Mouse (Mus musculus) c-Kit-positive CD71-positive TER-119-positive erythroid progenitor cells, embryonic 14.5 days (primary cell): ENCODE results near the gene Stam2.

ENCODE experiments used
- DNase-seq: peaks from one replicate; pipeline ENCODE4 v3.0.0-alpha.2; 2013; ENCODE audit warnings: low spot score

Stam2 gene

DNA sequence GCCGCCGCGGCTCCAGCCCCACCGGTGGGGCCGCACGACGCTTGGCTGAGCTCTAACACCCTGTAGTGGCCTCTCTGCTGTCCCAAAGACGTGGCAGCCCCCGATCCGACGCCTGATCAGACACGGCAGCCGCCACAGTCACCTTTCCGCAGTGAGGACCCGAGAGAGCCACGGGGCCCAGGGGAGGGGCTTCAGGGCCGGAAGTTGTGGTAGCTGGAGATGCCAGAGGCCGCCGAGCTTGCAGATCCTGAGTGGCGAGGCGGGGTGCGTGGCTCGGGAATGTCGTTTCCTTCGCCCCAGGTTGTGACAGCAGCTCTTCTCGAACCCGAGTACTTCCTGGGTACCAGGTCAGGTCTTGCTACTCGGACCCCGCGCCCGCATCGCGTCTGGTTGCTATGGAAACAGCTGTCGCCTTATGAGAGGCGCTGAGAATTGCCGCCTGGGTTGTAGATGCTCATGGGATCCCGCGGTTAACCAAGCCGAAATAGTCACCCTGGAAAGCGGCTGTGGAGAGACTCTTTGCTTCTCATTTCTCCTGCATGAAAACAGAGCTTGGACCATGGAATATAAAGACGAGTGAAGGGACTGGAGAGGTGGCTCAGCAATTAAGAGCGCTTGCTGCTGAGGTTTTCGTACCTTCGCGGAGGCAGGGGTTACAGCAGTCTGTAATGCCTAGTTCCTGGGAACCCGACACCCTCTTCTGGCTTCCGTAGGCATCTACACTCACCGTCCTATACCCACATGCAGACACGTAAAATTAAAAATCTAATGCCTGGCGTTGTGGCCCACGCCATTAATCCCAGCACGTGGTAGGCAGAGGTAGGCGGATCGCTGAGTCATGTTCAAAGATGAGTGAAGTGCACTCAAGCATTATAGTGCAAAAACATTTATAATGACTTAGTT is at the start of gene Stam2:
Stam2 (minus strand) TSS at position 26 of the 903 bp plus-strand sequence.
- DNase-seq: peak; percentile 77

DNA sequence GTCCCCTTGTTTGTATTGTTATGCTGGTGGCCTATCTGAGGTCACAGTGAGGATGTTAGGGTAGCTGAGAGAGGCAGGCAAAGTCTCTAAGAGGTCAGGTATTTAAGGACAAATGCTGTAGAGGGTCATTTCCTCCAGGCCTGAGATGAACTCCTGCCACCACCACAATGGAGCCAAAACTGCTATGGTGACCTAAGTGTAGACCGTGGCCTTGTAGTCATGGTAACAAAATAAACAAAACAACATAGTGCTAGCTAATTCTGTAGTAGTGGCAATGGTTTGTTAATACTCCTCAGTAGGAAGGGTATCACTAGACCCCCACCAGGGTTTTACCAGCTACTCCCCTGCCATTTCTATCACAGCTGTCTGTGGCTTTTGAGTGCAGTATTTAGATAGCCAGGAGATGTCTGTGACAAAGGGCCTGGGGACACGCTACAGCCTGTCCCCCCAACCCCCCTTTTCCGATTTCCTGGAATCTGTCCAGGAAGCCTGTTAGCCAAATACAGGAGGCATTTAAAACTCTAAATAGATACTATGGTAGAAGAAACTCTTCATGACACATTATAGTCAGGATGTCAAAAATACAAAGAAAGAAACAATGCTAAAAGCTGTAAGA is 43.1 kb upstream of the Stam2 start:
- DNase-seq: no peak

DNA sequence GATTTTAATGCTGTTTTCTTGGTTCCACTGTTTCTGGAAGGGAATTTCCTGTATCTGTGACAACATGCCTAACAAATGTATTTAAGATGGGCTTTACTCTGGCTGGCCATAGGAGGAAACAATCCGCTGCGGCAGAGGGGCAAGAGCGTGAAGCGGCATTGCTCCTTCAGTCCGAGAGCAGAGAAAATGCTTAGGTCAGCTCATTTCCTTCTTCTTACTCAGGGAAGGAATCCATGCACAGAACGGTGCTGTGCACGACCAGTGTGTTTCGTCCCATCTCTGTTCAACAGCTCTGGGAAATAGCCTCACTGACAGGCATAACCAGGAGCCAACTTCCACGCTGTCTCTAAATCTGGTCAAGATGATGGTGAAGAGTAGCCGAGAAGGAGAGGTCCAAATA is 37.9 kb upstream of the Stam2 start:
- no peak for DNase-seq

DNA sequence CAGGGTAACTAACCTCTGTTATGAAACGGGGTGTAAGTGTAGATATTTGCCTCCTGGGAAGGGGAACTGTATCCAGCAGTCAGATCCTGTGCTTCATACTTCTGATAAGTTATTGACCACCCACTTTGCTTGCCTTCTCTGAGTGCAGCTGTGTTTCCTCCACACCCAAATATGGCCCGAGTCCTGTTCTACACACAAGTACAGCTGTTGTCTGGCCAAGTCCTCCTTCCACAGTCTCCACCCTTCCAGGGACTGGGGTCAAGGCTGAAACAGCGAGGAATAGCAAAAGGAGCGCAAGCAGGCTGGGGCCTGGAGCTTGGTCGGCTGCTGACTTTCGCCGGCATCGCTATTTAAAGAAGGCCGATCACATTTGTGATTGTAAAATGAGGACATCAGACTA is 37.3 kb upstream of the Stam2 start:
- no peak for DNase-seq

DNA sequence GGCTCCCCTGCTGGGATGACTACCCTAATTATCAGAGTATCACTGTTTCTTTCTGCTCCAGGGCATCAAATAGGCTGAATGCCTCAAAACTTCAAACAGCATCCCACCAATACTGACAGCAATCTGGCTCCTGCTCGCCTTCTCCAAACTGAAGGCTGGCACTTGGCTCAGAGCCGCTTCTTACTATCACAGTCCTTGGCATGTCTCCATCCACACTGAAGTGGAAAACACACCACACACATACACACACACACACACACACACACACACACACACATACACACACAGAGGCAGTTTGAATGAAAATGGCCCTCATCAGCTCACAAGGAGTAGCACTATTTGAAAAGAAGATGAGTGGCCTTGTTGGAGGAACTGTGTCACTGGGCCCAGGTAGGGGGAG is 35.8 kb upstream of the Stam2 start:
- DNase-seq: no peak

DNA sequence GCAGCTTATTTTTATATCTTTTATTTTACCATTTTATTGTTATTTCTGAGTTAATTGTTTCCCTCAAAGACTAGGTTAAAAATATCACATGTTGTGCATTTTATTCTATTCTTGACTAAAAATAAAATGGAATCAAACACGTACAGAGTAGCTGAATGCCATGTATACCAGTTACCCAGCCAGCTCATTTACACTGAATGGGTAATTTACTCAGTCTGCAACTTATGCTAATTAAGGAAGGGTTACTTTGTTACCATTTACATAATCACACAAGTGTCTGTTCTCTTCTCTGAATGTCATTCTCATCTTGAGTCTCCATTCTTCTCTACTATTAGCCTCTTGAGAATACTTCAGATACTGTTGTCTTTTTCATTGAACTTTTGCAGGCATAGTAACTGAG is 32.3 kb upstream of the Stam2 start:
- no peak for DNase-seq

DNA sequence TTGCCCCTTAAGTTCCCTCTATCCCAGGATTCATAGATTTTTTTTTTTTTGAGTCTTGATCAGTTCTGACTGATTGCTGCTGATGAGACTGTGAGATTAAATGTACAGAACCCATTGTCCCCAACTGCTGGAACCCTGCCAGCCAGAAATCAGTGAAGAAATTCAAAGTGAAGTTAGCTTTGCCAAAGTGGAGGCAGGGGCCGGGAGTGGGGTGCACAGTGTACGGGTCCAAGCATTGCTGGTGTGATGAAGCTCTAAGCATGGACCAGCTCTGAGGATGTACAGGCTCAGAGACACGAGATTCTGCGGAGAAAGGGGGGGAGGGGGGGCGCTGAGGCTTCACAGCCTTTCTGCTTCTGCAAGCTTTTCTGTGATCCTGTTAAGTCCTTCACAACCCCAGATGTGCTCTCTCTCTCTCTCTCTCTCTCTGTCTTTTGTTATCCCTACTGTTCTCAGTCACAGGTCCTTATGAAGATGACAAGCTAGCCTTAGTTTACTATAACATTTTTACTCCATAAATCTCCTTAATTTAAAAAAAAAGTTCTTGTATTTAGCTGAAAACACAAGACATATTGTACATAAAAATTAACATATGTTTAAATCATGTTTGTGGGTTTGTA is 30.8 kb upstream of the Stam2 start:
- no peak for DNase-seq

DNA sequence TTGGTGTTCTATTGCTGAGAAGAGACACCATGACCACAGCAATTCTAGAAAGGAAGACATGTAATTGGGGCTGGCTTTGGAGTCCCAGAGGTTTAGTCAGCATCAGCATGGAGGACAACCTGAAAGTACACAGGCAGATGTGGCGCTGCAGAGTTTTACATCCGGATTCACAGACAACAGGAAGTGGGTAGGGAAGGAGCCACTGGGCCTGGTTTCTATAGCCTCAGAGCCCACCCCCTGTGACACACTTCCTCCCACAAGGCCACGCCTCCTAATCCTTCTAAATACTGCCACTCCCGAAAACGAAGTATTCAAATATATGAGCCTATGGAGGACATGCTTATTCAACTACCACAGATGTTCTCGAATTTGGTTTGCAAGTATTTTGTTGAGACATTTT is 23.0 kb upstream of the Stam2 start:
- DNase-seq: no peak

DNA sequence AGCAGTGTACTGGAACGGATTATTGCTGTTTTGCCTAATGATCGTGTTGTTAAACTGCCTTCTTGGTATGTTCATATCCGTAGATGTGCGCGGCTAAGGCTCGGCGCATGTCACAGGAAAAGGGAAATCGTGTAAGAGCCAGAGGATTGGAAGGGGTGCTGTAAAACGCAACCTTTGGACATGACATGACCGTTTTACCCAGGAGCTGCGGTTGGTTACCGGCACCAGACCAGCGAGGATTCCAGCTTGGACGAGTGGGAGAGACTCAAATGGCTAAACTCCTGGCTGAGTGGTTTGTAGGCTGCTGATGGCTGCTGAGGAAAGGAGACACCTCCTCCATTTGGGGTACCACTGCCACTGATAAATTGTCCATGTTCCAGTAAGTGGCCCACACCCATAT is 21.8 kb upstream of the Stam2 start:
- DNase-seq: no peak

DNA sequence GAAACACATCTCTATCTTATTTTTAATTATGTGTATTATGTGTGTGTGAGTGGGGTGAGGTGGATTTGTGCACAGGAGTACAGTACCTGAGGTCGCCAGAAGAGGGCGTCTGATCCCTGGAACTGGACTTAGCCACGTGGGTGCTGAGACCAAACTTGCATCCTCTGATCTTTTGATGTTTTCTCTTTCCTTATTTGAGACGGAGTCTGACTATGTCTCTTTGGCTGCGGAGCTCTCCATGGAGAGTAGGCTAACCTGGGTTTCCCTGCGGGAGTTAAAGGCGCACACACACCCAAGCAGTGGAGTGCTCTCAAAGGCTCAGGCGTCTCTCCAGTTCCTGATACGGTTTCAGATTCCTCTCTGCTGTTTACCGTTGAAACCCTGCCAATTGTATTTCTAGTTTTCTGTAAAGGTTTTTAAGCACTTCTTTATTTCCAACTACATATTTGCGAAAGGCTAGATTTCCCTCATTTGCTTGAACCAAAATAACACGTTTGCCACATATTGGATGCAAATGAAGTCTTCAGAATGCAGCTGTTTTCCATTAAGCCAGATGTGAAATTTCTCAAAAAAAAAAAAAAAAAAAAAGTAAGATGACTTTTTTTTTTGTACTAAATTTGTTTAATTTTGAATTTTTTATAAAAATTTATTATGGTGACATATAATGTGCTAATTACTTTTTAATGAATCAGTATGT is 21.1 kb upstream of the Stam2 start:
- DNase-seq: peak; percentile 32

DNA sequence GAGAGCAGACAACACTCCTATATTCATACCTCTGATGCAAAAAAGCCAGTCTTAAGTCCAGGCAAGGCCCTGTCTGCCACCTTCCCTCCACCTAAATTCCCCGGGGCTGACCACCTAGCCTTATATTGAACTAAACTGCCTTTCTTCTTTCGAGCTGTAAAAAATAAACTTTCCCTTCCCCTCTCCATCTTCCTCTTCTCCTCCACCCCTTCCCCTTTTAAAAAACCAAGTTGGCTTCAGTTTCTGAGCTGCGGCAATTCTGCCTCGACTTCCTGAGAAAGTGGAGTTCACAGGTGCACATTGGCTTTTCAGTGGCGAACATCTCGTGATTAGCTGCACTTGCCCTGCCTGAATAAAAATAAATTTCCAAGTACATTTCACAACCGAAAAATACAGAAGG is 20.4 kb upstream of the Stam2 start:
- no peak for DNase-seq

DNA sequence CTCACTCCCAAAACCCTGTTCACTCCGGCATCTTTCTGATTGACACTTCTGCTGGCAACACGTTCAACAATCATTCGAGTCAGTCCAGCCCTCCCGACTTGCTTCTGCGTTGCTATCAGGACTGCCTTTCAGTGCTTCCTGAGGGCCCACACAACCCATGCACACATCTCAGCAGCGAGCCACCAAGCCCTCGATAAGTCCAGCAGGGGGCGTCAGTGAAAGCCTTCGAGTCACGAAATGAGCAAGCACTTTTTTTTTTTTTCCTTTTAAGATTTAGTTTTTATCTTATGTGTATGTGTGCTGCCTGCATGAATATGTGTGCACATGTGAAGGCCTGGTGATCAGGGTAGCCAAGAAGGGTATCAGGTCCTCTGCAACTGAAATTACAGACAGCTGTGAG is 16.5 kb upstream of the Stam2 start:
- peak; percentile 23 for DNase-seq

DNA sequence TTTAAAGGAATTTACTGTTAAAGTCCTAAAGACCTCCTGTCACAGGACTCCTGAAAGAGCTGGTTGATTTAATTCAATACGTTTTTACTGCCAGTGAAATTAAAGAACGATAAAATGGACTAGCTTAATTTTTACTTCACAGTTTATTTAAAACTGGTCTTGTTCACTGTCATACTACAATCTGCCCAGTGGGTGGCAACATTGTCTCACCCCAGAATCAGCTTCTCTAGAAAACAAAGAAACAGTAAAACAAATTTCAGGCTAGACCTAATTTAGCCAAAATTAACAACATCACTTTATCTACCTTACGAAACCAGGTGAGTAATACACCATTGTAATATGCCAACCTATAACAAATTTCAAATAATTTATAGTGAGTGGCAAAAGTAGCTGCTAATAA is 14.6 kb upstream of the Stam2 start:
- DNase-seq: no peak

DNA sequence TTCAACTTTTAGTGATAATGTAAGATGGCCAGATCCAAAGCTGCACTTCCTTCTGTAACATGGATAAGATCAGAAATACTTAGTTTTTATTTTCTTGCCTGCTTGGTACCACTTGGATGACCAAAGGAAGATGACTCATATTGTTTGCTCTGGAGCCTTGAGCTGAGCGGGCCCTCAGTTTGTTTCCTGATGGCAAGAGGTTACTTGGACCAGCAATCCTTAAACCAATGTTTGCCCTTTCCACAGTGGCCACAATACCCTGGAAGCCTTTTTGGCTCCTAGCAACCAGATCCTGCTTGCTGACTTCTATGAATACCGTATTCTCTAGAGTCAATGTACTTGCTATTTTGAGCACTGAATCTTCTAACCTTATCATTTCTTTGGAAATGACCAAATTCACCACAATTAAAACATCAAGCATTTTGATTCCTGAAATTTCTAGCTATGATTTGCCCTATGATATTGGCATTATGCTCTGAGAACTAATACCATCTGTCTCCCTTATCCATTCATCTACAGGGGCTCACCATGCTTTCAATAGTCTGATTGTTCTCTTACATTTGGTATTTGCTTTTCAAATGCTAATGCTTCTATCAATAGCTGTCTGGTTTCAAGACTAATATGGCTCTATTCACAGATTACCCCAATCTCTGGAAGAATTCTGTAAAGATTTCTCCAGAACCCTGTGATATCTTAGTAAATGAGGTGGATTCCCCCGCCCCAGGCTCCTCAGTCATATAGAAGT is 11.7 kb upstream of the Stam2 start:
- DNase-seq: no peak

DNA sequence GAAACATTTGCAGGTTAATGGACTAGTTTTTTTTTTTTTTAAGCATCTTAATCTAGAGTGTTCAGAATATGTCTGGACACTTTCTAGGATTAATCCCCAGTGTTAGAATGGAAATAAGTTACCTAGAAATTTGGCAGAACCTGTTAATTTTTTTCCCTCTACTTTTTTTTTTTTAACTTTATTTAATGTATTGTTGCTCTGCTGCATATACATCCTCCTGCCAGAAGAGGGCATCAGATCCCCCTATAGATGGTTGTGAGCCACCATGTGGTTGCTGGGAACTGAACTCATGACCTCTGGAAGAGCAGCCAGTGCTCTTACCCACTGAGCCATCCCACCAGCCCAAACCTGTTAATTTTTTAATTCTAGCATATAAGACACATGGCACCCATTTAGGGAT is 2.0 kb upstream of the Stam2 start:
- no peak for DNase-seq

DNA sequence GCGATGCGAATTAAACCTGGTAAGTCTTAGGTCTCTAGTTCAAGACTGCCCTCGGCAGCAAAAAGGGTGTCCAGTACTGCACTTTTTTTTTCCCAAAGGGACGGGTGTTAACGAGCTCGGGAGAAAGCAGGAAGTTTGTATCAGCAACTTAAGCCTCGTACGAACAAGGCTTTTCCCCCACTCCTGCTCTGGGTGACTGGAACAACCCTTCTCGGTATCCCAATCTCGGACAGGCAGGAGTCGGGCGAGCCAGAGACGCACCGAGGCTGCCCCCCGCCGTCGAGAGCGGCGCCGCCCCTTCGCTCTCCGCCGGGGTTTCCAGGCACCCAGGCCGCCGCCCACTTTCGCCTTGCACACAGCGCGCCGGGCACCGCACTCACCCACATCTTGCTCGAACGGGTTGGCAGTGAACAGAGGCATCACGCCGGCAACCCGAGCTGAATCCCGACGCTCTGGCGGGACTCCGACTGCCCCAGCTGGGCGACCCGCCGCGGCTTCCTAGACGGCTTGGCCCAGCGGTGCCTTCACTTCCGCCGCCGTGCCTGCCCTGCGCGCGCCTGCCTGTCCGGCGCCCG is 313 bp downstream of the Stam2 start:
- DNase-seq: peak; percentile 55

DNA sequence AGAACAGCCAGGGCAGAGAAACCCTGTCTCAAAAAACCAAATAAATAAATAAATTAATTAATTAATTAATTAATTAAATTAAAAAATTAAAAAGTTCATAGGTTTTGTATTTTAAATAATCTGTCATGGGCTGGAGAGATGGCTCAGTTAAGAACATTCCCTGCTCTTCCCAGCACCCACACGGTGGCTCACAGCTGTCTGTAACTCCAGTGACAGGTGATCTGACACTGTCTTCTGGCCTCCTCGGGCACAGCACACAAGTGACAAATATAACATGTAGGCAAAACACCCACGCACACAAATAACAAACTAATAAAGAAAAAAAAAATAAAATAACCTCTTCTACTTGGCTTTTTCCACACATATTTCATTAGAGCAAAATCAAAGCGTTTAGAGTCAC is 1.5 kb downstream of the Stam2 start:
- no peak for DNase-seq

DNA sequence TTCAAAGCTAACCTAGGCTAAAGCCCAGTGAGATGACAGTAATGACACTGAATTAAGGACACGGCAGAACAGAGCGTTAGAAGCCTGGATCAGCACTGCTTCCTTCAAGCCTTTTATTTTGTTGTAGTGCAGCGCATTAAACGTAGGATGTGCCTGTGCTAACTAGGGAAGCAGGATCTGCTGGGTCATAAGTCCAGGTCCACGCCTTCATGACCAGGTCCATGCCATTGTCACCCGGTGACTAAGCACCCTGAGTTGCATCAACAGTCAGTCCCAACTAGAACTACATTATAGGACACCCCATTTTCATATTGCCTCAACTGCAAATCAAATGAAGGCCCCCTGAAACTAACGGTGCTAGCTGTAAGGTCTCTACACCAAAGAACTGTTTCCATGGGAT is 7.6 kb downstream of the Stam2 start:
- no peak for DNase-seq

DNA sequence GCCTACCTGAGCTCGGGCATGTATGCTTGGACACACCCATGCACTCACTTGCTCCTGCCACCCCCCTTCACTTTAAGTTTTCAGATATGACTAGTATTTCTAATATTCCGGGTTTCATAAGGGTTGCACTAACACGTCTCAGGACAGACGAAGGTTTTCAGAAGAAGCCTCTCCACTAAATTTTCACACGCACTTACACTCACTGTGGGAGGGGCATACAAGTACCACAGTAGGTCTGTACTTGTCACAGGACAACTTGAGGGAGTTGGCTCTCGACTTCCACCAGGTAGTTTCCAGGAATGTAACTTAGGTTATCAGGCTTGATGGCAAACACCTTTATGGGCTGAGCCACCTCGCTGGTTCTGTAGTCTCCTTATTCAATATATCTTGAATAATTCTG is 8.4 kb downstream of the Stam2 start:
- no peak for DNase-seq

DNA sequence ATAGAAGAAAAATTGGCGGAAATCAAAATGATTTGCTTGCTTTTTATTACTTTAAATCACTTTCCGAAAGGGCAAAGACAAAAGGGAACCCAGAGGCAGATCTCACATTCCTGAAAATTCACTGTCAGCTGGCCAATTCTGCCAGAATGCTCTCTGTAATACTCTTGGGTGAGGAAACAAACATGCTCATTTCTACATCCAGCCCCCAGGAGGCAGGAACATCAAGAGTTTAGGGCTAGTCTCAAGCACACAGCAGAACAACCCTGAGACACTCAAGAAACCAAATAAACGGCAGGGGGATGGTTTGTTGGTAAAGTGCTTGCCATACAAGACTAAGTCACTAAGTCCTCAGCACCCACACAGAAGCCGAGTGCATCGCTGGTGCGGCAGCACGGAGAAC is 9.5 kb downstream of the Stam2 start:
- no peak for DNase-seq

DNA sequence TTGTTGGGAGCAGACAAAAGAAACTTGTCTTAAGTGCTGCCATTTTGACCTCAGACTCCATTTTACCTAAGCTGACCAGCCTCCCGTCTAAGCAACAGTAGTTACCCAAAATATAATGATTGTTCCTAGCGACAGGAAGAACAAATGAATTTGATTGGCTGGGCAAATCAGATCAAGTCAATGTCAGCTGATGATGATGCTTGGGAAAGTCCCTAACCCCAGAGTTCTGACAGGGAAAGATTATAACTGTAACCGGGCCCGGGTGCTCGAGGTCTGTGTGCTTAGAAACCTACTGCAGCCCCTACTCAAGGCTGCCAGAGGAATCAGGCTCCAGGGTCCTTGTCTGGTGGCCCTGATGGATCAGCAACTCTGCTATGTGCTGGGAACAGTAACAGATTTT is 10.1 kb downstream of the Stam2 start:
- DNase-seq: no peak

DNA sequence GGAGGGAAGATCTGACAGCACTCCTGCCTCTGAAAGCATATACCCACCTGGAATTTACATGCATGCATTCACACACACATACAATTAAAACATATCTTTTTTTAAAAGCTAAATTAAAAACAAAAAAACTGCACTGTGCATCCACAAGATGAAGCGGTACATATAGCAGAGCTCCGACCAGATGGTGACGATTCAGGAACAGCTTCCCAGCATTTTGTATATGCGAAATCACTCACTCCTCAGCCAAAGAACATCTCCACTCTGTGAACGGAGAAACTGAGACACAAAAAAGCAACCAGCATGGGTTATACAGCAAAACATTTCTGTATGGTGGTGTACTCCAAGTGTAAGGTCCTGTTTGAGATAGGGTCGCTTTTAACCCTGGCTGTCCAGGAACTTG is 11.2 kb downstream of the Stam2 start:
- DNase-seq: no peak
